Mouse (Mus musculus) bone marrow, adult 2 months (tissue): ENCODE results near the gene Fmo1.

Experiments used
- CTCF ChIP-seq: fragments of 200-500 bp; IDR thresholded peaks from 2 replicates; pipeline ENCODE4 v1.5.1; 2011; ENCODE audit warnings: low read length, control low read depth; ENCODE audit not compliant: control insufficient read depth, insufficient read depth
- POLR2A ChIP-seq: fragments of 200-500 bp; IDR thresholded peaks from 2 replicates; pipeline ENCODE4 v1.6.1; 2011; ENCODE audit warnings: low read depth, mild to moderate bottlenecking, control low read depth, low read length, borderline replicate concordance; ENCODE audit not compliant: control insufficient read depth

GRCm38 (mm10) chr1:162859545-162859976 lies 6.8 kb downstream of the Fmo1 start:
- TF ChIP-seq CTCF (no peak), POLR2A (no peak)
